Mouse (Mus musculus): ENCODE measurements around the gene Rab25.

GRCm38 (mm10) chr3:88544955-88545591 lies 3.0 kb downstream of the Rab25 start:
- TF ChIP-seq CTCF (IDR thresholded peaks at IDR 0.05; ENCODE audit: control insufficient read depth, insufficient read depth, low read length) (0 out of 2 replicates have a peak, but pooled peaks have one; percentile 2), POLR2A (IDR thresholded peaks at IDR 0.05; ENCODE audit: borderline replicate concordance, control insufficient read depth, low read depth, low read length) (no peak)

Measured in bone marrow, adult 2 months (tissue).